Mouse (Mus musculus): ENCODE results near the gene Mgst3.

Mgst3 gene

GRCm38 (mm10) chr1:167393683-167394492 is at the start of gene Mgst3:
Gene Mgst3, minus strand, starts transcription at chr1:167393841.
- DNase-seq, result peak; percentile 97

GRCm38 (mm10) chr1:167438231-167438885 is 44.7 kb upstream of the Mgst3 start:
- no peak for DNase-seq

- DNase-seq, result no peak
These were observed 43.5 kb upstream of the Mgst3 start for GRCm38 (mm10) chr1:167437091-167437490.

- DNase-seq, result no peak
These were observed 42.7 kb upstream of the Mgst3 start for GRCm38 (mm10) chr1:167436186-167436975.

- no peak for DNase-seq
These were observed 41.3 kb upstream of the Mgst3 start for GRCm38 (mm10) chr1:167434931-167435330.

GRCm38 (mm10) chr1:167430976-167431676 is 37.5 kb upstream of the Mgst3 start:
- no peak for DNase-seq

- no peak for DNase-seq
These were observed 33.0 kb upstream of the Mgst3 start for GRCm38 (mm10) chr1:167426681-167427080.

GRCm38 (mm10) chr1:167425572-167425971 is 31.9 kb upstream of the Mgst3 start:
- DNase-seq, result no peak

GRCm38 (mm10) chr1:167422501-167423240 is 29.0 kb upstream of the Mgst3 start:
- no peak for DNase-seq

- peak; percentile 83 for DNase-seq
These were observed 21.2 kb upstream of the Mgst3 start for GRCm38 (mm10) chr1:167414846-167415245.

- no peak for DNase-seq
These were observed 18.5 kb upstream of the Mgst3 start for GRCm38 (mm10) chr1:167411991-167412715.

GRCm38 (mm10) chr1:167409601-167410000 is 16.0 kb upstream of the Mgst3 start:
- no peak for DNase-seq

- no peak for DNase-seq
These were observed 11.6 kb upstream of the Mgst3 start for GRCm38 (mm10) chr1:167405237-167405636.

- DNase-seq, result no peak
These were observed 360 bp downstream of the Mgst3 start for GRCm38 (mm10) chr1:167393281-167393680.

- DNase-seq, result no peak
These were observed 954 bp downstream of the Mgst3 start for GRCm38 (mm10) chr1:167392687-167393086.

- DNase-seq, result no peak
These were observed 1.5 kb downstream of the Mgst3 start for GRCm38 (mm10) chr1:167392031-167392640.

GRCm38 (mm10) chr1:167391241-167391640 is 2.4 kb downstream of the Mgst3 start:
- no peak for DNase-seq

- no peak for DNase-seq
These were observed 3.3 kb downstream of the Mgst3 start for GRCm38 (mm10) chr1:167390381-167390780.

GRCm38 (mm10) chr1:167389584-167389983 is 4.1 kb downstream of the Mgst3 start:
- no peak for DNase-seq

GRCm38 (mm10) chr1:167388571-167388970 is 5.1 kb downstream of the Mgst3 start:
- DNase-seq, result no peak

GRCm38 (mm10) chr1:167387796-167388195 is 5.8 kb downstream of the Mgst3 start:
- DNase-seq, result no peak

Data from lung, postnatal 36 days (tissue).